ENCODE assay signal across 11 mouse cellular contexts in genomic region chr12:17371589-17372235, GRCm38 (mm10). TPM values are rescaled to one million over a fixed set of nuclear protein-coding genes. Genes with fewer than 3 reads are reported as not detected.
DNase-seq lines count a peak whose midpoint lies in the region; ATAC-seq and TF ChIP-seq lines count a peak whose summit lies in the region.
"Had no signal": no experiment of that assay in that cellular context is flagged by ENCODE, and none has a peak within 500 bp of the region (broad histone marks: within the 10 kb centered on the region; RNA-seq: fewer than 3 reads in every experiment).

No protein-coding gene starts in this region.

- no peak overlapping the region for H3K9ac ChIP-seq in hindbrain, embryonic 11.5 days (ENCODE audit: low read depth, low read length)
- no peak overlapping the region for H3K9ac ChIP-seq in hindbrain, embryonic 13.5 days
- H3K9ac ChIP-seq in forebrain, embryonic 13.5 days: no peak overlapping the region

- H3K9me3 ChIP-seq in hindbrain, embryonic 11.5 days (ENCODE audit: control insufficient read depth, low read length): no peaks in the 10 kb centered on the region
- no peaks in the 10 kb centered on the region for H3K9me3 ChIP-seq in hindbrain, embryonic 13.5 days
- no peaks in the 10 kb centered on the region for H3K9me3 ChIP-seq in forebrain, embryonic 13.5 days (replicated peaks)

- TF ChIP-seq CTCF in brain, embryonic 14.5 days (IDR thresholded peaks at IDR 0.05; ENCODE audit: borderline replicate concordance, extremely low read depth, insufficient read depth, insufficient read length): peak; percentile 46; the same call in 1 of the 2 replicates

- no peak for ATAC-seq in hindbrain, embryonic 11.5 days (ENCODE audit: low FRiP score)
- no peak for ATAC-seq in hindbrain, embryonic 13.5 days (ENCODE audit: low FRiP score)
- ATAC-seq in monocyte, adult 5-6 weeks (replicated peaks; ENCODE audit: insufficient number of reproducible peaks, low FRiP score, low TSS enrichment, poor library complexity, severe bottlenecking): no peak
- no peak for ATAC-seq in forebrain, embryonic 13.5 days

- no peak overlapping the region for H3K4me2 ChIP-seq in hindbrain, embryonic 11.5 days (replicated peaks; ENCODE audit: low read depth, low read length)
- H3K4me2 ChIP-seq in hindbrain, embryonic 13.5 days: no peak overlapping the region
- H3K4me2 ChIP-seq in forebrain, embryonic 13.5 days: no peak overlapping the region
- H3K4me2 ChIP-seq: heart, embryonic 11.5 days had no signal

- WGBS in hindbrain, embryonic 11.5 days: 92% methylated on average over 8 of the region's 8 CpGs
- 87% methylated on average over 8 of the region's 8 CpGs for WGBS in hindbrain, embryonic 13.5 days
- 92% methylated on average over 8 of the region's 8 CpGs for WGBS in forebrain, embryonic 13.5 days

- peak; percentile 30 for DNase-seq in hindbrain, embryonic 11.5 days (ENCODE audit: low spot score)
- DNase-seq in retina, postnatal 1 day: peak; percentile 13
- DNase-seq in retina, embryonic 14.5 days (ENCODE audit: low spot score): no peak
- no peak for DNase-seq in brain, embryonic 14.5 days (ENCODE audit: low read depth)
- peak; percentile 15 for DNase-seq in thymus, postnatal 0 days (ENCODE audit: low spot score)

- H3K27me3 ChIP-seq in hindbrain, embryonic 11.5 days (ENCODE audit: control insufficient read depth, insufficient read depth, low read length): no peaks in the 10 kb centered on the region
- H3K27me3 ChIP-seq in hindbrain, embryonic 13.5 days: no peaks in the 10 kb centered on the region
- no peaks in the 10 kb centered on the region for H3K27me3 ChIP-seq in forebrain, embryonic 13.5 days

- no peak overlapping the region for H3K27ac ChIP-seq in hindbrain, embryonic 11.5 days (ENCODE audit: low read depth, low read length)
- no peak overlapping the region for H3K27ac ChIP-seq in hindbrain, embryonic 13.5 days
- no peak overlapping the region for H3K27ac ChIP-seq in forebrain, embryonic 13.5 days

- TF ChIP-seq POLR2A in brain, embryonic 14.5 days (IDR thresholded peaks at IDR 0.05; ENCODE audit: borderline replicate concordance, extremely low read depth, insufficient read depth, insufficient read length, poor library complexity, severe bottlenecking): no peak

- H3K4me3 ChIP-seq in hindbrain, embryonic 11.5 days (ENCODE audit: low read depth, low read length): no peak overlapping the region
- H3K4me3 ChIP-seq in hindbrain, embryonic 13.5 days: no peak overlapping the region
- no peak overlapping the region for H3K4me3 ChIP-seq in forebrain, embryonic 13.5 days
- H3K4me3 ChIP-seq: erythroblast, embryonic 14.5 days had no signal

- no peaks in the 10 kb centered on the region for H3K4me1 ChIP-seq in hindbrain, embryonic 11.5 days (replicated peaks; ENCODE audit: control insufficient read depth, insufficient read depth, low read length)
- H3K4me1 ChIP-seq in hindbrain, embryonic 13.5 days (replicated peaks): no peaks in the 10 kb centered on the region
- H3K4me1 ChIP-seq in forebrain, embryonic 13.5 days: no peaks in the 10 kb centered on the region

- H3K36me3 ChIP-seq in hindbrain, embryonic 11.5 days (ENCODE audit: control insufficient read depth, insufficient read depth, low read length): 0 out of 2 replicates have a peak, but pooled peaks cover 15% of the 10 kb centered on the region
- H3K36me3 ChIP-seq in hindbrain, embryonic 13.5 days: peaks cover 82% of the 10 kb centered on the region
- peaks cover 93% of the 10 kb centered on the region for H3K36me3 ChIP-seq in forebrain, embryonic 13.5 days (ENCODE audit: poor library complexity, severe bottlenecking)

RNA-seq across cellular contexts. Expression of gene Nol10, which starts 23.5 kb away (rescaled TPM):
- polyA plus RNA-seq in hindbrain, embryonic 11.5 days (2014; fragmentation: Nextera tagmentation; extraction: Ambion mirVana): 28.1 and 31.2 TPM in 2 replicates
- 20.8 and 22.1 TPM in 2 replicates for polyA plus RNA-seq in hindbrain, embryonic 13.5 days (2015; fragmentation: Nextera tagmentation; extraction: Ambion mirVana)
- polyA plus RNA-seq in brain, embryonic 14.5 days (2012; rRNA removed): 15.0 and 16.3 TPM in 2 replicates
- 19.7 and 21.3 TPM in 2 replicates for polyA plus RNA-seq in thymus, postnatal 0 days (2015; fragmentation: Nextera tagmentation; extraction: Ambion mirVana)
- 8.7 to 10.5 TPM (median 9.5 TPM) in 3 replicates for total RNA-seq in monocyte, adult 5-6 weeks (2017)
- polyA plus RNA-seq in forebrain, embryonic 13.5 days (2015; fragmentation: Nextera tagmentation; extraction: Ambion mirVana): 26.4 and 28.0 TPM in 2 replicates

RNA-seq across cellular contexts. Expression of gene Atp6v1c2, which starts 42.6 kb away (rescaled TPM):
- polyA plus RNA-seq in hindbrain, embryonic 11.5 days (2014; fragmentation: Nextera tagmentation; extraction: Ambion mirVana): 0.43 and 1.0 TPM in 2 replicates
- polyA plus RNA-seq in hindbrain, embryonic 13.5 days (2015; fragmentation: Nextera tagmentation; extraction: Ambion mirVana): 0.26 and 0.50 TPM in 2 replicates
- polyA plus RNA-seq in brain, embryonic 14.5 days (2012; rRNA removed): 0.21 and 0.30 TPM in 2 replicates
- 0.33 and 0.44 TPM in 2 replicates for polyA plus RNA-seq in thymus, postnatal 0 days (2015; fragmentation: Nextera tagmentation; extraction: Ambion mirVana)
- not detected in 3 replicates for total RNA-seq in monocyte, adult 5-6 weeks (2017)
- polyA plus RNA-seq in forebrain, embryonic 13.5 days (2015; fragmentation: Nextera tagmentation; extraction: Ambion mirVana): 0.82 and 0.96 TPM in 2 replicates
- total RNA-seq: megakaryocyte, adult 5-6 weeks had no signal
- polyA plus RNA-seq: erythroblast, embryonic 14.5 days had no signal

Comparison
In these comparisons a context has a peak if more than half of its experiments do, and no peak if none do; other contexts are left out.
1. DNase-seq: peak in hindbrain, embryonic 11.5 days (single experiment), retina, postnatal 1 day (single experiment) and thymus, postnatal 0 days (single experiment); none in retina, embryonic 14.5 days (single experiment) and brain, embryonic 14.5 days (single experiment).